Mouse (Mus musculus) olfactory bulb, adult 2 months (tissue): ENCODE data around the gene Dab2ip. TPM values are rescaled to one million over a fixed set of nuclear protein-coding genes. Genes with fewer than 3 reads are reported as not detected.

Experiments
- H3K27ac ChIP-seq: fragments of 200-500 bp; 2 replicates; pipeline ENCODE4 v1.5.1; 2012; ENCODE audit warnings: low read depth, low read length; ENCODE audit not compliant: insufficient read depth
- H3K4me1 ChIP-seq: fragments of 200-500 bp; 2 replicates; pipeline ENCODE4 v1.6.1; 2012; ENCODE audit warnings: low read length; ENCODE audit not compliant: control insufficient read depth, insufficient read depth
- H3K4me3 ChIP-seq: fragments of 200-500 bp; 2 replicates; pipeline ENCODE4 v1.5.1; 2012; ENCODE audit warnings: mild to moderate bottlenecking, low read depth, low read length, moderate library complexity; ENCODE audit not compliant: insufficient read depth
- CTCF ChIP-seq: fragments of 200-500 bp; IDR thresholded peaks from 2 replicates; pipeline ENCODE4 v1.5.1; 2012; ENCODE audit warnings: low read depth, mild to moderate bottlenecking, low read length, moderate library complexity; ENCODE audit not compliant: insufficient read depth
- POLR2A ChIP-seq: fragments of 200-500 bp; IDR thresholded peaks from 2 replicates; pipeline ENCODE4 v1.6.1; 2012; ENCODE audit warnings: mild to moderate bottlenecking, low read depth, low read length, moderate library complexity; ENCODE audit not compliant: insufficient read depth
- WGBS: fragments of 180-500 bp; shearing (Covaris S2); methylation state at CpG from one replicate; pipeline ENCODE4 v1.1.7; 2018; 5-methylcytosine and 5-hydroxymethylcytosine counted together
- polyA plus RNA-seq: library from polyadenylated mRNA; stranded (reverse); fragments of >200 nt; gene quantifications from 2 replicates; pipeline ENCODE4 v1.2.4, GENCODE M21; 2012; ENCODE audit warnings: low replicate concordance; ENCODE audit not compliant: missing spikeins, insufficient read depth, insufficient read length

Dab2ip gene
- polyA plus RNA-seq, 1 experiment, result not detected

DNA sequence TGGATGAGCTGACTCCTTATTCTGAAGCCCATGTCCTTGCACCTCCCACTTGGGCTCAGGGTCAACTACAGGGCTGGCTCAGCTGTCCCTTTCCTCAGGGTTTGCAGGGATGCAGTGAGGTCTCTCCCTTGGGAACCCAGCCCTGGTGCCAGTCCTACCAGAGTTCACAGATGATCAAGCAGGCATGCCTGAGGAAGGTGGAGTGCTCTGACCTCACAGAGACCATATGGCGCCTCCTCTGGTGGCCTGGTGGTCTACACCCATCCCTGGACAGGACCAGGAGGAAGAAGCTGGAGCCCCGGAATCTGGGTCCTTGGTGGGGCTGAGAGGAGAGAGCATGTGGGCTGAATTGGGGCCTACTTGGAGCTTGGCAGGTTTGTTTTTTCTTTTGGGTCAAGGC is 57.9 kb downstream of the Dab2ip start:
- WGBS, result 92% methylated on average over 2 of the region's 2 CpGs
- no peak for TF ChIP-seq CTCF
- TF ChIP-seq POLR2A, result no peak
- Histone ChIP-seq H3K4me1 (peaks cover 18% of the 10 kb centered on the region), H3K27ac (no peak overlapping the region), H3K4me3 (no peak overlapping the region)

DNA sequence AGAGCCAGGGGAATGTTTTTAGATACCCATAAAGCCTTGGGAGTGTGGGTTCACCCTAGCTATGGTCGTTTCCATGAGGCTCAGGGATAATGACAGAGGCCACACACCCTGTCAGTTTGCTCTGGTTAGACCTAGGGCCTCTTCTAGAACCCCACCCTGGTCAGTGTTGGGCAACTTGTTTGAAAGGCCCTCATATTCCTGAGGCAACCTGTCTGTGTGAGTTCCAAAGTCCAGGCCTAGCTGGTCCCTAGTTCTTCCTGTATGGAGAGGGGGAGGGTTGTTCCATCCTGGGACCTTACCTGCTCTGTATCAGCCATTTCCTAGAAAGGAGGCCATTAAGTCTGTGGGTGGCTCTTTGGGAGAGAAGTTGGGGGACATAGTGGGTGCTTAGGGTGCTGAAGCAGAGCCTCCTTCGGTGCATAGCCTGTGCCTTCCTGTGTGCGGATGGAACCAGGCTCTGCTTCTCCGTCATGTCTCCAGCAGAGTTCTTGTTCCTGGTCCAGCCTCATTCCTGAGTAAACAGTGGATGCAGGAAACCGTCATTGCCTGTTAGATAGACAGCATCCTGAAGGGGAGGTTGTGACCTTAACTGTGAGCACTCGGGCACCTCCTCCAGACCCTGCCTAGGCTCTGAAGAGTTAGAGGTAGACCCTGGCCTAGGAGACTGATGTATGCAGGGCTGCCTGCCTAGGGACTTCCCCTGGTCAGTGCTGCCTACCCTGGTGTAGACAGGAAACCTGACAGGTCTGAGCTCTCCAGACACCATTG is 59.0 kb downstream of the Dab2ip start:
- H3K27ac ChIP-seq, result no peak overlapping the region
- H3K4me1 ChIP-seq, result peaks cover 15% of the 10 kb centered on the region
- 92% methylated on average over 6 of the region's 6 CpGs for WGBS
- no peak overlapping the region for H3K4me3 ChIP-seq
- TF ChIP-seq CTCF (no peak), POLR2A (no peak)

DNA sequence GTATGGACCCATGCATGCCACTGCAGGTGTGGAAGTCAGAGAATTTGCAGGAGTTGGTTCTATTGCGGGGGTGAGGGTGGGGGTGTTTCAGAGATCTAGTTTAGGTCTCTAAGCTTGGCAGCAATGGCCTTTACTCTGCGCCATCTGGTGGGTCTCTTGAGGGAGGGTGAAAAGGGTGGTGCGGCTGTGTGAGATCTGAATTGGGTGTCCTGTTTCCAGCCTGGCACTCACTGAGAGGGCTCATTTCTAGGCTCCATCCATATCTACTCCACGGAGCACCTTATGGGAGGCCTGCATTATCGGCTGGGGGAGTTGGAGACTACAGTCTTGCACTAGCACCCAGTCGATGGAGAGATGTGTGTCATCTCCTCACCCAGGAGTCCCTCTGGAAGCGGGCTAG is 60.9 kb downstream of the Dab2ip start:
- Histone ChIP-seq H3K4me1 (peaks cover 10% of the 10 kb centered on the region), H3K27ac (no peak overlapping the region), H3K4me3 (no peak overlapping the region)
- 82% methylated on average over 7 of the region's 7 CpGs for WGBS
- TF ChIP-seq CTCF (no peak), POLR2A (no peak)

DNA sequence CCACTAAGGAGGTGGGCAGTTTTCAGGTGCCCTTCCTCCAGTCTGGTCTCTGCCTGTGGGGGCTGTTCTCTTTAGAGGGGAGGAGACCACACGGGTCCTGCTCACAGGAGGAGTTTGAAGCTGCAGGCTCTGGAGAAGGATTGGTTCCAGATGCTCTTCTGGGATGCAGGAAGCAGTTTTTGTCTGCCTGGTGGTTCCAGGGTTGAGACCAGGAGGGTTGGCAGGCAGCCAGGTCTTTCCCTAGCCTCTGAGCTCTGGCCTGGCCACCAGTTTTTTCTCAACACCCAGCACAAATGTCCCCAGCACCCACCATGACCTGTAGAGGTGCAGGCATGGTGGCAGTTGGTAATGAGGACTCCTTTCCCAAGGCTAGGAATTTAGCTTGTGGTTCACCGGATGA is 61.5 kb downstream of the Dab2ip start:
- Histone ChIP-seq H3K27ac (no peak overlapping the region), H3K4me1 (peaks cover 10% of the 10 kb centered on the region), H3K4me3 (no peak overlapping the region)
- no peak for TF ChIP-seq POLR2A
- TF ChIP-seq CTCF, result no peak
- 61% methylated on average over 2 of the region's 2 CpGs for WGBS

DNA sequence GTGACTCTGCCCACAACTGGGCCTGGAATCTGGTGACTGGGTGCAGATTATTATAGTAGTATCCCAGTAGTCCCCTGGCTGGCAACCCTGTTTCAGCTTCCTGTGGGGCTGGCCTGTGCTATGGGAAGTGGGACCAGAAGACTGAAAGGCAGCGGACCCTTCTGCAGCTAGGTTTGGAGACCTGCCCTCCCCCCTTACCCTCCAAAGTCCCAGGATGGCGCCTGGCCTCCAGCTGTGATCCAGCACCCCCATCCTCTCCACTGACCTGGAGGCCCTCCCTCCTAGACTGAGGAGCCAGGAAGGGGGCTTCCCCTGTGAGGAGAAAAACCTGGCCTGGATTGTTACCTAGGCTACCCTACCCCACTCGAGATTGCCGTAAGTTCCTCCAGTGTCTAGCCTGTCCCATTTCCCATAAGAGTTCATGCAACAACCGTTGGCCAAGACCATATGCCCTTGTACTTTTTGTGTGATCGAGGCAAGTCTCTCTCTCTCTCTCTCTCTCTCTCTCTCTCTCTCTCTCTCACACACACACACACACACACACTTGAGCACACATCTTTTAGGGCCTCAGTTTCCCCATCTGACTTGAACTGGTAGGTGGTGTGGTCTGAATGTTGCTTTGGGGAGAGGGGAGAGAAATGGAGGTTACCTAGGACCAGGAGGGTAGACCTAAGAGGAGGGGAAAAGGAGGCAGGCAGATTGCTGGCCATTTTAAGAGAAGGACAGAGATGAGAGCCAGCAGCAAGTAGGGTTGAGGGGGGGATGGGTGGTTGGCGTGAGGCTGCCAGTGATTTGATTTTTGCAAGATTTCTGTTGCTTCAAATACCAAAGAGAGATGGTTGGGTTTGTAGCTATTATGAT is 62.5 kb downstream of the Dab2ip start:
- Histone ChIP-seq H3K27ac (no peak overlapping the region), H3K4me1 (peaks cover 10% of the 10 kb centered on the region), H3K4me3 (no peak overlapping the region)
- TF ChIP-seq CTCF (no peak), POLR2A (no peak)
- WGBS, result 69% methylated on average over 7 of the region's 7 CpGs

DNA sequence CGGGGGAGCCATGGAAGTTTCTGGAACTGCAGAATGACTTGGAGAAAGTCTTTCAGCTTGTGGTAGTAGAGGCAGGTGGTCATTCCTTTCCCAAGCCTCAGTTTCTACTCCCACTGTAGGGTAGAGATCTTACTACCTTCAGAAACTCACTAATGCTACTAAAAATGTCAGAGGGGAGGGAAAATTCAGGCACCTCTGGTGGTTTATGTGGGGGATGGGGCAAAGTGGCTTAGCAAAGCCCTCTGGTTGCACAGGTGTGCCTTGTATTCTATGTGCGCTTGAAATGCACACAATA is 63.1 kb downstream of the Dab2ip start:
- peaks cover 10% of the 10 kb centered on the region for H3K4me1 ChIP-seq
- WGBS, result 95% methylated on average over 2 of the region's 2 CpGs

DNA sequence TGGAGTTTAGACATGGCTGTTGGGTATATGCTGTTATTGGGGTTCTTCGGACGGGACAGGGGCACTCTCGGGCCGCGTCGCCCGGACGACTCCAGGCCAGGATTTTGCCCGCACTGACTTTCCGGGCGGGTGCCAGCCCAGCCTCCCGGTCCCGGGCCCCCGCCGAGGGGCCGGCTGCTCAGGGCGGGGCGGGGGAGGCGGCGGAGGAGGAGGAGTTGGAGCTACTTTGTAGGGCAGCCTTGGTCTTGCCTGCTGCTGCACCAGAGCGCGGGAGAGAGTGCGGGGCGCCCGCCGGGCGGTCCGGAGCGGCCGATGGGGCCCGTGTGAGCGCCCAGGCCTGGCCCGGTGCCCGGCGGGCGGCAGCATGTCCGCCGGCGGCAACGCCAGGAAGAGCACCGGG is 63.7 kb downstream of the Dab2ip start:
- TF ChIP-seq POLR2A, result no peak
- no peak for TF ChIP-seq CTCF
- Histone ChIP-seq H3K27ac (no peak overlapping the region), H3K4me1 (peaks cover 10% of the 10 kb centered on the region), H3K4me3 (peak overlapping the region; percentile 43)
- 6% methylated on average over 38 of the region's 41 CpGs for WGBS

More for the DNA sequence above, 63.1 kb downstream of the Dab2ip start:
- no peak overlapping the region for H3K4me3 ChIP-seq
- H3K27ac ChIP-seq, result no peak overlapping the region
- no peak for TF ChIP-seq CTCF
- TF ChIP-seq POLR2A, result no peak

DNA sequence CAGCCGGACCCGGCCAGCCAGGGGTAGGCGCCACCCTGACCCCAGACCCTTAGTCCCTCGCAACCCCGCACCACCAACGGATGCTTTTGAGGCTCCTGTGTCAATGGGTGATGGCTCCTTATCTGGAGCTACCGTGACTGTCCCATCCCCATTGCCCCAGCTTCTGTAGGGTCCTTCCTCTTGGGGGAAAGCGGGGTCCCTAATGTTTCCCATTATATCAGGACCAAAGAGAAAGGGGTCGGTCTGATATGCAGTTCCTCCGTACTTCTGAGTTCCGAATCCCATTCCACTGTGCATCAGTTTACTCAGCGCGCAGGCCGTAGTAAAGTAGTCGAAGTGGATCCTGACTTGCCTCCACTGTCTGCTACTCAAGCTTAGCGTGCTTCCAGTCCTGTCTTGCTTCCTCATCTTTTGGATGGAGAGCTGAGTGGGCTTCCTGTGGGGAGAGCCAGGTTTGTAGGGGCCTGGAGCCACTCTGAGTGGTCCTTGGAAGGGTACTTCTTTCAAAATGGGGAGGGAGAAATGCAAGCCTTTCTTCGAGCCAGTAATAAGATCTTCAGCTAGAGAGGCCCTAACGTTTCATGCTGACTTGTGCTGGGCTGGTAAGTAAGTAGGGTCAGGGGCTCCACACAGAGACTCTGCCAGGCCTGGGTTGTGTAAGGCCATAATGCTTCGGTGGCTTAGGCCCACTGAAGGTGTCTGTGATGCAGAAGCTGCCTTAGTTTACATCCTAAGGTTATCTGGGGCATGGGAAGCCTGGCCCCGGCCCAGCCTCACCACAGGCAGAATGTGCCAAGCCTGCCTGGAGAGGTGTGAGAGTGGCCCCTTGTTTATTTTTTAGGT is 64.4 kb downstream of the Dab2ip start:
- H3K4me1 ChIP-seq, result peaks cover 10% of the 10 kb centered on the region
- no peak for TF ChIP-seq CTCF
- TF ChIP-seq POLR2A, result no peak
- no peak overlapping the region for H3K27ac ChIP-seq
- peak overlapping the region; percentile 43 for H3K4me3 ChIP-seq
- WGBS, result 46% methylated on average over 20 of the region's 20 CpGs

DNA sequence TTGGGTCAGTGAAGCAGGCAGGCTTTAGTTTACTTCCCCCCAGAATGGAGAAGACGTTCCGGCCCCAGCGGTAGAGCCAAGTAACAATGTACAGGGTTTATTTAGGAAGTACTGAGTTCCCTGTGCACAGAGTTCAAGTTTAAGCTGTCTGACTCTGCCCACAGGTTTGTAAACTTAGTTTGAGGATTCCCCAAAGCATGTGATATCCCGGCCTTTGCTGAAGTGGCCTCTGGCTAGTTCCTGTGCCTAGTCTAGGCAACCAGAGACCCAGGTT is 65.0 kb downstream of the Dab2ip start:
- no peak overlapping the region for H3K4me3 ChIP-seq
- 78% methylated on average over 4 of the region's 4 CpGs for WGBS
- TF ChIP-seq POLR2A (no peak), CTCF (no peak)
- H3K27ac ChIP-seq, result no peak overlapping the region
- H3K4me1 ChIP-seq, result peaks cover 14% of the 10 kb centered on the region
